Mouse (Mus musculus): Measurements from ENCODE around the gene Fam229a.
"Not testable (repeated sequence)": the region's sequence is repeated elsewhere in the genome, so short reads cannot be mapped to it uniquely, and the experiment has no call there.

The Fam229a gene

GRCm38 (mm10) chr4:129490972-129491880 is at the start of gene Fam229a, which contains the start of gene Tssk3:
TSS of gene Fam229a (plus strand) at chr4:129491190.
TSS of gene Tssk3 (minus strand) at chr4:129491022.
- no peak for DNase-seq (ENCODE audit: low spot score)

DNA sequence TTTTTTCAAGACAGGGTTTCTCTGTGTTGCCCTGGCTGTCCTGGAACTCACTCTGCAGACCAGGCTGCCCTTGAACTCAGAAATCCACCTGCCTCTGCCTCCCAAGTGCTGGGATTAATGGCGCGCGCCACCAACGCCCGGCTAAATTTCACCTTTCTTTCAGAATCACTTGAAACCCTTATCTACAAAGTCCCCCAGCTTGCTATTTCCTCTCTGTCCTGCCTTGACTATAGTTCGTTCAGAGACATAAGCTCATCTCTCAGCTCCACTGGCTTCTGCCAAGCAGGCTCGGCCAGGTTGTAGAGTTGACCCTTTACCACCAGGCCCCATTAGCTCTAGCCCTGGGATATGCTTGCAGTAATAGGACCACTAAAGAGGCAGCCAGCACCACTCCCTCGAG is 43.6 kb upstream of the Fam229a start:
- no peak for DNase-seq (ENCODE audit: low spot score)

GRCm38 (mm10) chr4:129447778-129448563 is 43.0 kb upstream of the Fam229a start:
- no peak for DNase-seq (ENCODE audit: low spot score)

GRCm38 (mm10) chr4:129448713-129449112 is 42.3 kb upstream of the Fam229a start:
- DNase-seq (ENCODE audit: low spot score) = no peak

- no peak for DNase-seq (ENCODE audit: low spot score)
Observed at GRCm38 (mm10) chr4:129450851-129451250, 40.1 kb upstream of the Fam229a start.

DNA sequence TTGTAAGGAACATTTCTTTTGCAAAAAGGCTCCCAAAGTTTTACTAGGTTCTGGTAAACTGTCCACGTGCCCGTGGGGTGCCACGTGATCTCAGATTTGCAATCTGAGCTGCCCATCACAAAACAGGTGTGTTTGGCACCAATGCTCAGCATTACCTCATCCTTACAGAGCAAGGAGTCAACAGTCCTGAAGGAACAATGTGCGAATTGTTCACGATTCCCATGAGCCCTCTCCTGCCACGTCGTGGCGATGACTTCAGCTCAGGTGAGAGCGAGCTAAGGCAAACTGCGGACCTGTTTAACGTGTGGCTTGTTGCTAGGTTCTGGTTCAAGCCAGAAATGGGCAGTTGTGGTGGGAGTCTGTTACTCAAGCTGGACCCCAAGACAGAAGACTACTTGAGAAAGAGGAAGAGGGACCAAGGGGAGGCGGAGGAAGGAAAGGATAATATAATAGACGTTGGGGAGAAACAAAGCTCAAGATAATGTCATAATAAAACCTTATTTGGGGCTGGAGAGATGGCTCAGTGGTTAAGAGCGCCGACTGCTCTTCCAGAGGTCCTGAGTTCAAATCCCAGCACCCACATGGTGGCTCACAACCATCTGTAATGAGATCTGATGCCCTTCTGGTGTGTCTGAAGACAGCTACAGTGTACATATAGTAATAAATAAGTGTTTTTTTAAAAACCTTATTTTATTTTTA is 39.4 kb upstream of the Fam229a start:
- DNase-seq (ENCODE audit: low spot score) = no peak

- peak; percentile 71 for DNase-seq (ENCODE audit: low spot score)
Observed at GRCm38 (mm10) chr4:129455265-129455664, 35.7 kb upstream of the Fam229a start.

DNA sequence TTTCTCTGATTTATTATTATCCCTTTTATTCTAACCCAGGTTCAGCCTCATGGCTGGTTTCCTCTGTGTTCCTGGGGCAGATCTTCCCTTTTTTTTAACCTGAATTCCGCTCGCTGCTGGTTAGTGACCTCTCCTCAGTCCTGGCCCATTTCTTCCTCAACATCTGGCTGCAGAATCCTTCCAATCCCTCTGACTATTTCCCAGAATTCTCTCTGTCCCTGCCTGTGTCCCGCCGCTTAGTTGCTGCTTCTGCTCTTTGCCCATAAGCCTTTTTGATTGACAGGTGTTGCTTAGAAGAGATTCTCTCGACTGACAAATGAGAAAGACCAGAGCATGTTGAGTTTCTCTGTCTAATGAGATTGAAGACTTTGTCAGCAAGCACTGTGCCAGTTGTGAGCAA is 34.9 kb upstream of the Fam229a start:
- DNase-seq (ENCODE audit: low spot score) = no peak

GRCm38 (mm10) chr4:129457311-129457710 is 33.7 kb upstream of the Fam229a start:
- DNase-seq (ENCODE audit: low spot score) = not testable (repeated sequence)

- no peak for DNase-seq (ENCODE audit: low spot score)
Observed at GRCm38 (mm10) chr4:129459726-129460125, 31.3 kb upstream of the Fam229a start.

- DNase-seq (ENCODE audit: low spot score) = no peak
Observed at GRCm38 (mm10) chr4:129460827-129461182, 30.2 kb upstream of the Fam229a start.

GRCm38 (mm10) chr4:129461183-129461960 is 29.6 kb upstream of the Fam229a start, which contains the start of gene Bsdc1:
TSS of gene Bsdc1 (plus strand) at chr4:129461581.
- peak; percentile 99 for DNase-seq (ENCODE audit: low spot score)

GRCm38 (mm10) chr4:129462118-129462517 is 28.9 kb upstream of the Fam229a start:
- DNase-seq (ENCODE audit: low spot score) = no peak

- no peak for DNase-seq (ENCODE audit: low spot score)
Observed at GRCm38 (mm10) chr4:129463097-129464059, 27.6 kb upstream of the Fam229a start.

DNA sequence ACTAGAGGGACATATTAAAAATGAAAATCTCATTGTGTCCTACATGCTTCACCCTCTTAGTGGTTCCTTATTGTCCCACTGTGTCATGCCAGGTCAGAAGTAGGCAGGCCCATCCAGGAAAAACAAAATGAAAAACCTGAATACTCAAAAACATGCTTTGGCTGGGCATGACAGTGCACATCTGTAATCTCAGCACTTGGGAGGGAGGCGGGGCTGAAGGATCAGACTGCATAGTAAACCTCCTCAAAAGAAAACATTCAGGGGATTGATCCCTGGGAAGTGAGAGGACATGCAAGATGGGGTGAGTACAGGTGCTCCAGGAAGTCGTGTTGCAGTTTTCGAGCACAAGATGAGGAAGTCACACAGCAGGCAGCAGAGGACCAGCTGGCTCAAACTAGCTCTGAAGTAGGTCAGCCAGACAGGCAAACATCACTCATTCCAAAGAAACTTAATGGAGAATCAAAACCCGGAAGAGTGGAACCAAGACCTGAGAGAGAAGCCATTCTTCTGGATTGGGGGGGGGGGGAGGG is 26.6 kb upstream of the Fam229a start:
- no peak for DNase-seq (ENCODE audit: low spot score)

GRCm38 (mm10) chr4:129476047-129476446 is 14.9 kb upstream of the Fam229a start:
- DNase-seq (ENCODE audit: low spot score) = no peak

DNA sequence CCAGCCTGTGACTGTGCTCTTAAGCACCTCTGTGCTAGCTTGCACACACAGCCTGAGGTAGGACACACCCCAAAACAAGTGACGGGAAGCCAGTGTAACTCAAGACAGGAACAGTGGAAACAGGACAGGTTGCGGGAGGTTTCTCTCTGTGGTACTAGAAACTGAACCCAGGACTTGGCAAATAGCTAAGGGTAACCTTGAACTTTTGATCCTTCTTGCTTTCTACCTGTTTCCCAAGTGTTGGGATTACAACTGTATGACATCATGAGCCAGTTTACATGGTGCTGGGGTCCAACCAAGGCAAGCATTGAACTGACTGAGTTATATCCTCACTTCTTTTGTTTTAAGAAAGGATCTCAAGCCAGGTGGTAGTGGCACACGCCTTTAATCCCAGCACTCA is 11.1 kb upstream of the Fam229a start:
- no peak for DNase-seq (ENCODE audit: low spot score)

DNA sequence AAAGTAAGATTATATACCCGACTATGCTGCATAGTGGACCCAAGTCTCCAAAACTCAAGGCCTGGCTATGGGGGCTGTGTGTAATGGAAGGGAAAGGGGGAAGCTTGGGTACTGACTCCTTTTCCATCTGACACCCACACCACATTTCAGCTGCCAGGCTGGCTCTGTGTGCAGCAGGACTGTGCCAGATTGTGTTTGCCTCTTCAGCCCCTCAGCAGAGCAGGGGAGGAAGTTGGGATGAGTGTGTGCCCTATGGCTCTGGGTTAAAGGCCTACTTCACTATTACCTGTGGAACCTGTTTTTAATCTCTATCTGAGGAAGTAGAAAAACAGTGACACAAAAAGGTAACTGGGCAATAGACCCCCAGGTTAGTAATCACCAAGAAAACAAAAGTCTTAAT is 9.9 kb upstream of the Fam229a start:
- DNase-seq (ENCODE audit: low spot score) = no peak

DNA sequence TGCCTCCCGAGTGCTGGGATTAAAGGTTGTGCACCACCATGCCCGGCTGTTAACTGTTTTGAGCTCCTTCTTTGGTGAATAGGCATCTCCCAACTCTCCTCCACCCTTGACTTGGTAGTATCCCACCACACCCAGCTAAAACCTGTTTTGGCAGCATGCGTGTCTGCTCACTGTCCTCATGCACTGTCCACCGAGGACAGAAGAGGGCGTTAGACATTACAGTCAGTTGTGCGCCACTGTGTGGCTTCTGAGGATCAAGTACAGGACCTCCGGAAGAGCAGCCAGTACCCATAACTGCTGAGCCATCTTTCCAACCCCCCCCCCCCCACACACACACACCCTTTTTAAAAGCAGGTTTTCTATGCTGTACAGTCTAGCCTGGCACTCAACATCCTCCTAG is 3.7 kb downstream of the Fam229a start:
- no peak for DNase-seq (ENCODE audit: low spot score)
